Mouse (Mus musculus) lung, postnatal 0 days (tissue): ENCODE measurements around the gene Gria1. TPM values are rescaled to one million over a fixed set of nuclear protein-coding genes. Genes with fewer than 3 reads are reported as not detected.

Source experiments
- ATAC-seq: fragments of 200-750 bp; cut with Nextera tagmentation; 2 replicates; pipeline ENCODE4 v1.8.0; 2017; ENCODE audit warnings: moderate library complexity
- DNase-seq: peaks from one replicate; pipeline ENCODE4 v3.0.0-alpha.2; 2016; ENCODE audit warnings: low spot score
- H3K27ac ChIP-seq: fragments of 300-500 bp; sonication (generic); 2 replicates; pipeline ENCODE4 v1.5.1; 2014; ENCODE audit warnings: antibody characterized with exemption, mild to moderate bottlenecking, low read length, mixed read lengths
- H3K27me3 ChIP-seq: fragments of 300-500 bp; sonication (generic); replicated peaks from 2 replicates; pipeline ENCODE4 v1.6.1; 2014; ENCODE audit warnings: low read length, mixed read lengths; ENCODE audit not compliant: insufficient read depth
- H3K36me3 ChIP-seq: fragments of 300-500 bp; sonication (generic); 2 replicates; pipeline ENCODE4 v1.6.1; 2014; ENCODE audit warnings: low read length, mixed read lengths; ENCODE audit not compliant: insufficient read depth
- H3K4me1 ChIP-seq: fragments of 300-500 bp; sonication (generic); 2 replicates; pipeline ENCODE4 v1.6.1; 2014; ENCODE audit warnings: antibody characterized with exemption, low read depth, low read length, mixed read lengths; ENCODE audit not compliant: insufficient read depth
- H3K4me2 ChIP-seq: fragments of 300-500 bp; sonication (generic); replicated peaks from 2 replicates; pipeline ENCODE4 v1.6.1; 2014; ENCODE audit warnings: low read depth, mild to moderate bottlenecking, low read length, moderate library complexity, mixed read lengths
- H3K4me3 ChIP-seq: fragments of 300-500 bp; sonication (generic); 2 replicates; pipeline ENCODE4 v1.5.1; 2014; ENCODE audit warnings: low read depth, low read length
- H3K9ac ChIP-seq: fragments of 300-500 bp; sonication (generic); replicated peaks from 2 replicates; pipeline ENCODE4 v1.6.1; 2014; ENCODE audit warnings: low read depth, mild to moderate bottlenecking
- H3K9me3 ChIP-seq: fragments of 300-500 bp; sonication (generic); 2 replicates; pipeline ENCODE4 v1.6.1; 2016; ENCODE audit warnings: low read length, mixed read lengths
- CTCF ChIP-seq: IDR thresholded peaks from 2 replicates; pipeline ENCODE4 v1.5.1; 2016; ENCODE audit warnings: antibody characterized with exemption, mild to moderate bottlenecking
- EP300 ChIP-seq: IDR thresholded peaks from 2 replicates; pipeline ENCODE4 v1.6.1; 2016; ENCODE audit warnings: antibody characterized with exemption, mild to moderate bottlenecking, control low read depth
- WGBS: fragments of 180-500 bp; shearing (Covaris S2); extraction: QIAGEN DNeasy Blood & Tissue Kit; methylation state at CpG from one replicate; pipeline ENCODE4 v1.1.7; 2014; 5-methylcytosine and 5-hydroxymethylcytosine counted together
- polyA plus RNA-seq: library from polyadenylated mRNA; unstranded; fragments of >200 nt; fragmentation: Nextera tagmentation; extraction: Ambion mirVana; gene quantifications from 2 replicates; pipeline ENCODE4 v1.2.1, GENCODE M21; 2015

The Gria1 gene
- polyA plus RNA-seq, 1 experiment from 2014 or later = 1.2 TPM

GRCm38 (mm10) chr11:57145704-57146103, 134.5 kb downstream of the Gria1 start:
- Histone ChIP-seq H3K9ac (no peak overlapping the region), H3K27ac (no peak overlapping the region), H3K9me3 (no peaks in the 10 kb centered on the region), H3K27me3 (no peaks in the 10 kb centered on the region), H3K4me1 (no peaks in the 10 kb centered on the region), H3K4me2 (no peak overlapping the region), H3K4me3 (no peak overlapping the region), H3K36me3 (no peaks in the 10 kb centered on the region)
- 51% methylated on average over 7 of the region's 7 CpGs for WGBS
- TF ChIP-seq EP300 (no peak), CTCF (no peak)
- DNase-seq = no peak
- no peak for ATAC-seq

GRCm38 (mm10) chr11:57151674-57152073, 140.5 kb downstream of the Gria1 start:
- TF ChIP-seq EP300 = no peak
- no peak for TF ChIP-seq CTCF
- ATAC-seq = no peak
- peak; percentile 15 for DNase-seq

GRCm38 (mm10) chr11:57154998-57155397, 143.8 kb downstream of the Gria1 start:
- 40% methylated on average over 8 of the region's 8 CpGs for WGBS
- ATAC-seq (no peak), DNase-seq (no peak)
- no peaks in the 10 kb centered on the region for H3K27me3 ChIP-seq
- no peak overlapping the region for H3K4me3 ChIP-seq
- TF ChIP-seq EP300 (no peak), CTCF (no peak)
- no peaks in the 10 kb centered on the region for H3K36me3 ChIP-seq
- H3K4me2 ChIP-seq = no peak overlapping the region
- H3K9ac ChIP-seq = no peak overlapping the region
- no peaks in the 10 kb centered on the region for H3K9me3 ChIP-seq
- no peaks in the 10 kb centered on the region for H3K4me1 ChIP-seq
- H3K27ac ChIP-seq = no peak overlapping the region

More at GRCm38 (mm10) chr11:57151674-57152073, 140.5 kb downstream of the Gria1 start:
- Histone ChIP-seq H3K9me3 (no peaks in the 10 kb centered on the region), H3K4me1 (no peaks in the 10 kb centered on the region), H3K4me2 (no peak overlapping the region), H3K27me3 (no peaks in the 10 kb centered on the region), H3K4me3 (no peak overlapping the region), H3K9ac (no peak overlapping the region), H3K27ac (no peak overlapping the region), H3K36me3 (no peaks in the 10 kb centered on the region)
- 65% methylated on average over 4 of the region's 4 CpGs for WGBS

GRCm38 (mm10) chr11:57159412-57159811, 148.2 kb downstream of the Gria1 start:
- 52% methylated on average over 3 of the region's 3 CpGs for WGBS
- Histone ChIP-seq H3K36me3 (no peaks in the 10 kb centered on the region), H3K27me3 (no peaks in the 10 kb centered on the region), H3K4me1 (no peaks in the 10 kb centered on the region), H3K9ac (no peak overlapping the region), H3K27ac (no peak overlapping the region), H3K4me2 (no peak overlapping the region), H3K4me3 (no peak overlapping the region), H3K9me3 (no peaks in the 10 kb centered on the region)
- no peak for DNase-seq
- ATAC-seq = no peak
- no peak for TF ChIP-seq CTCF
- no peak for TF ChIP-seq EP300

GRCm38 (mm10) chr11:57160076-57160475, 148.9 kb downstream of the Gria1 start:
- Histone ChIP-seq H3K4me1 (no peaks in the 10 kb centered on the region), H3K9ac (no peak overlapping the region), H3K27me3 (no peaks in the 10 kb centered on the region), H3K4me2 (no peak overlapping the region), H3K4me3 (no peak overlapping the region), H3K36me3 (no peaks in the 10 kb centered on the region), H3K9me3 (no peaks in the 10 kb centered on the region), H3K27ac (no peak overlapping the region)
- no peak for ATAC-seq
- TF ChIP-seq CTCF (no peak), EP300 (no peak)
- 84% methylated on average over 8 of the region's 8 CpGs for WGBS
- no peak for DNase-seq

GRCm38 (mm10) chr11:57162931-57163330, 151.7 kb downstream of the Gria1 start:
- WGBS = 77% methylated on average over 6 of the region's 6 CpGs
- Histone ChIP-seq H3K36me3 (no peaks in the 10 kb centered on the region), H3K4me1 (no peaks in the 10 kb centered on the region), H3K4me3 (no peak overlapping the region), H3K27ac (no peak overlapping the region), H3K27me3 (no peaks in the 10 kb centered on the region), H3K9me3 (no peaks in the 10 kb centered on the region), H3K9ac (no peak overlapping the region), H3K4me2 (no peak overlapping the region)
- ATAC-seq = no peak
- DNase-seq = no peak
- TF ChIP-seq EP300 = no peak
- TF ChIP-seq CTCF = no peak

GRCm38 (mm10) chr11:57170058-57170457, 158.9 kb downstream of the Gria1 start:
- no peak for ATAC-seq
- Histone ChIP-seq H3K9ac (no peak overlapping the region), H3K4me1 (no peaks in the 10 kb centered on the region), H3K4me3 (no peak overlapping the region), H3K9me3 (no peaks in the 10 kb centered on the region), H3K36me3 (no peaks in the 10 kb centered on the region), H3K27me3 (no peaks in the 10 kb centered on the region), H3K4me2 (no peak overlapping the region), H3K27ac (no peak overlapping the region)
- 61% methylated on average over 6 of the region's 6 CpGs for WGBS
- DNase-seq = no peak
- TF ChIP-seq CTCF (no peak), EP300 (no peak)
